8 mouse cellular contexts compared by ENCODE assay signal in genomic region chr17:46063283-46063973, GRCm38 (mm10). TPM values are rescaled to one million over a fixed set of nuclear protein-coding genes. Genes with fewer than 3 reads are reported as not detected.
DNase-seq lines count a peak whose midpoint lies in the region; ATAC-seq lines count a peak whose summit lies in the region.

No protein-coding gene starts in this region.

- no peak overlapping the region for H3K27ac ChIP-seq in heart, embryonic 16.5 days (ENCODE audit: low read length)

- no peaks in the 10 kb centered on the region for H3K9me3 ChIP-seq in heart, embryonic 16.5 days (replicated peaks; ENCODE audit: control insufficient read depth, low read length)

- 9% methylated on average over 10 of the region's 10 CpGs for WGBS in heart, embryonic 16.5 days

- H3K27me3 ChIP-seq in heart, embryonic 16.5 days (ENCODE audit: control insufficient read depth, insufficient read depth, low read length): no peaks in the 10 kb centered on the region; the same call in 1 of the 2 replicates

- ATAC-seq in heart, embryonic 16.5 days (replicated peaks; ENCODE audit: extremely low read depth, insufficient read depth, low FRiP score): peak; percentile 78

- H3K4me3 ChIP-seq in heart, embryonic 16.5 days (ENCODE audit: low read length): no peak overlapping the region

- peaks cover 12% of the 10 kb centered on the region for H3K4me1 ChIP-seq in heart, embryonic 16.5 days (ENCODE audit: control insufficient read depth, insufficient read depth, low read length)

- H3K36me3 ChIP-seq in heart, embryonic 16.5 days (ENCODE audit: control insufficient read depth, insufficient read depth): no peaks in the 10 kb centered on the region

- H3K9ac ChIP-seq in heart, embryonic 16.5 days (ENCODE audit: low read length): no peak overlapping the region

- peak; percentile 50 to 62 for DNase-seq in urinary bladder, adult 18-20 months (ENCODE audit: low spot score in 2 of 2)
- no peak for DNase-seq in urinary bladder, postnatal 4 days (ENCODE audit: low spot score in 2 of 2)
- peak; percentile 74 to 81 for DNase-seq in kidney, postnatal 4 days
- peak; percentile 45 for DNase-seq in mesoderm, embryonic 11.5 days (ENCODE audit: low read depth, low spot score)
- DNase-seq in frontal cortex, adult 2 months (ENCODE audit: extremely low spot score in 1 of 2, low spot score in 1 of 2): no peak
- DNase-seq in right cerebral cortex, postnatal 25 days: no peak
- no peak for DNase-seq in frontal cortex, postnatal 10 days (ENCODE audit: low spot score in 2 of 2)

- H3K4me2 ChIP-seq in heart, embryonic 16.5 days (ENCODE audit: low read depth, low read length): 0 out of 2 replicates have a peak overlapping the region, but pooled peaks have one; percentile 22

RNA-seq across cellular contexts. Expression of gene Vegfa, which starts 31.3 kb away (rescaled TPM):
- 6.4 TPM in 2 replicates for polyA plus RNA-seq in heart, embryonic 16.5 days (2015; fragmentation: Nextera tagmentation; extraction: Ambion mirVana)
- 145 and 168 TPM in 2 replicates for polyA plus RNA-seq in frontal cortex, adult 2 months (2012; rRNA removed)

RNA-seq across cellular contexts. Expression of gene Mrps18a, which starts 47.4 kb away (rescaled TPM):
- 129 and 137 TPM in 2 replicates for polyA plus RNA-seq in heart, embryonic 16.5 days (2015; fragmentation: Nextera tagmentation; extraction: Ambion mirVana)
- polyA plus RNA-seq in frontal cortex, adult 2 months (2012; rRNA removed): 94.8 and 106 TPM in 2 replicates

Comparison
In these comparisons a context has a peak if more than half of its experiments do, and no peak if none do; other contexts are left out.
1. DNase-seq: peak in urinary bladder, adult 18-20 months (2 of 2), kidney, postnatal 4 days (2 of 2) and mesoderm, embryonic 11.5 days (single experiment); none in urinary bladder, postnatal 4 days (0 of 2), frontal cortex, adult 2 months (0 of 2), right cerebral cortex, postnatal 25 days (single experiment) and frontal cortex, postnatal 10 days (0 of 2).
2. RNA of gene Vegfa, which starts 31.3 kb away (polyA plus RNA-seq): 145 to 168 TPM in frontal cortex, adult 2 months; 6.4 TPM in heart, embryonic 16.5 days; every median in the first group is over 10 times any median in the second.